Mouse (Mus musculus) left cerebral cortex, adult 11 months (tissue): ENCODE measurements around the gene Cep70.
A peak's percentile ranks its signal among the peaks of the same experiment; 100 is the strongest.

Experiments used
- DNase-seq: peaks from one replicate; pipeline ENCODE4 v3.0.0; 2022; ENCODE audit warnings: low spot score

The Cep70 gene

DNA sequence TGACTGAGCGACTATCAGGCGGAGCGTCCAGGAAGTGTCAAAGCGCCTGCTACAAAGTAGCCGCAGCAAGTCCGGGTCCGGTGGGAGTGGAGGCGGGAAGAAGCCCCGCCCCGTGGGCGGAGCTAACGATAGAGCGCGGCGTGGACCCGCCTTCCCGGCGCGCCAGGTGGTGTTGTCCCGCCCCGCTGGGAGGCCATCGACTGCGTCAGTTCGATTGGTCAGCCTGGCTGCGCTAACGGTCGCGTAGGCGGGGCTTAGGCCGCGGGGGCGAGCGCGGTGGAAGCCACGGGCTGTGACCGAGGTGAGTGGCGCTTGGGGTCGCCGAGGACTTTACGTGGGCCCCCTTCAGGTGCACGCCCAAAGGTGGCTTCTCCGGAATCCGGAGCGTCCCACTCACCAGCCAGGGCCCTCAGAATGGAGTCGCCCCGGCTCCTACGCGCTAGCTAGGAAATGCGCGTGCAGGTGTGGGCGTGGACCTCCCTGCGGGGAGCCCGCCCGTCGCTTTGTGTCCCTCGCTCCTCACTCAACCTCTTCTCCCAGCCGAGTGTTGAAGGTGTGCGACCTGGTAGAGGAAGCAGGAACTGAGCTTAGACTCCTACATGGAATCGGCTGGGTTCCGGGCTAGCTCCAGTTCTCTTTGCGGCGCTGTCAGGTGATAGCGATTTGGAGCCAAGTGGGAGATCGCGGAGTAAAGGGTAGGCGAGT lies at the start of gene Cep70:
TSS of gene Cep70 (plus strand) at position 178 of the 705 bp plus-strand sequence.
- DNase-seq, result peak; percentile 92

DNA sequence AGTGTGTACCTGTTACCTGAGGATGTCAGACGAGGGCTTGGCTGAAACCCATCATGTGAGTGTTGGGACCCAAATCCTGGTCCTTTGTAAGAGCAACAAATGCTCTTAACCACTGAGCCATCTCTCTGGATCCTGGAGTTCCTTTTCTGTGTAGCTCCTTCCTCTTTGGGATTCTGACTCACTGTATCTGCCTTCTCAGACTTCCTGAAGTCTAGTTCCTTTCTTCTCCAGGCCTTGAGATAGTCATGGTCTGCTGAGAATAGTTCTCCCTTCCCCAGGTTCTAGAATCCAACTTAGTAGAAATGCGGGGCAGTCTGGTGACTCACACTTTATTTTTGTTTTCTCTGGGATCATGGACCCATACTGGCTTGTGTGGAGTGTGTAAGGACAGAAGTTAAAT lies 30.5 kb upstream of the Cep70 start:
- DNase-seq, result no peak

DNA sequence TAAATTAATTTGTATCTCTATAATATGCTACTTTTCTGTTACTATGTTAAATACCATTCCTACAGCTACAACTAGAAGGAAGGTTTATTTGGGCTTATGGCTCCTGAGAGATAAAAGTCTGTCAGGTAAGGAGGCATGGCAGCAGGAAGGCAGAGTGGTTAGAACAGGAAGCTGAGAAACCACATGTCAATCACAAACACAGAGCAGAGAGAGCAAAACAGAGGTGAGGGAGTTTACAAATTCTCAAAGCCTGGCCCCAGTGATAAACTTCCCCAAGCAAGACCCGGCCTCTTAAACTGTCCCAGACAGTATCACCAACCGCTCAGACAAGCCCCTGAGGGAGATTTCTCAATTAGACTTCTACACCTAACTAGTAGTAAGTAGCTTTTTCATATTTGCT lies 27.0 kb upstream of the Cep70 start:
- DNase-seq, result no peak

DNA sequence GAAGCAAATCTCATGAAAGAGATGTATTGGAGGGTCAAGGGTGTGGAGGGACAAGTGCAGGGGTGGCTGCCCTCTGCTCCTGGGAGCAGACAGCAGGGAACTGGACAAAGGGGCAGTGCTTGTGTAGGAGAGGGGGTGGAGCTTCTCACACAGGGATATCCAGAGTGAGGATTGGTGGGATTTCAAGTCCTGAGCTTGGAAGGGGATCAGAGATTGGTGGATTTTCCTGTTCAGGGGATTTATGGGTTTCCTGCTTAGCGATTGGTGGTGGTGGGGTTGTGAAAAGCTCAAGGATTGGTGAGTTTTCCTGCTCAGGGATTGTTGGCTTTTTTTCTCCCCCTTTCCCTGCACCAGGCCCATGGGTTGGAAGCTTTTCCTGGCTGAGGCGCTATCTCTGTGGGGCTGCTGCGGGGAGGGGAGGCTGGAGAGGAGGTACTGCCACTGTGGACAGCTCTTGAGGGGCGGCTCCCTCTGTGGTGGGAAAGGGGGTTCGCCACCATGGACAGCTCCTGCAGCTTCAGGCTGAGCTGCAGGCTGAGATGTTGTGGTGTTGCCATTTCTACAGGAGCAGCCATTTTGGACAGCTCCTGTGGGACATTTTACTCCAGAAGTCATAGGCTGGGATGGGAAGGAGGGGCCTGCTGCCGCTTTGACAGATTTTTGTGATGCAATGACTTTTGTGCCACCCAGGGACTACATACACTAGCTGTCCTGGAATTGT lies 25.0 kb upstream of the Cep70 start:
- DNase-seq, result no peak

DNA sequence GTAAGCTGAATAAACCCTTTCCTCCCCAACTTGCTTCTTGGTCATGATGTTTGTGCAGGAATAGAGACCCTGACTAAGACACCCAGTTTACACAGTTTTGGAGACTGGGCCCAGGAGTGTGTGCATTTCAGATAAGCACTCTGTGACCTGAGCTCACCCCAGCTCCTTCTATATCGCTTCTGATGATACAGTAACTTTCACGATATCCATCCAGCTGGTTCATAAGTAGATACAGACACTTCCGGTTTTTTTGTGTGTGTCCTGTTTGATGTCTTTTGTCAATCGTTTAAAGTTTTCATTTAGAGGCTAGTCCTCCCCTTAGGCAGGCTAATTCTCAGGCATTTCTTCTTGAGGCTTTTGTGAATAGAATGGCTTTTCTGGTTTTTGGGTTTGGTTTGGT lies 21.5 kb upstream of the Cep70 start:
- no peak for DNase-seq

DNA sequence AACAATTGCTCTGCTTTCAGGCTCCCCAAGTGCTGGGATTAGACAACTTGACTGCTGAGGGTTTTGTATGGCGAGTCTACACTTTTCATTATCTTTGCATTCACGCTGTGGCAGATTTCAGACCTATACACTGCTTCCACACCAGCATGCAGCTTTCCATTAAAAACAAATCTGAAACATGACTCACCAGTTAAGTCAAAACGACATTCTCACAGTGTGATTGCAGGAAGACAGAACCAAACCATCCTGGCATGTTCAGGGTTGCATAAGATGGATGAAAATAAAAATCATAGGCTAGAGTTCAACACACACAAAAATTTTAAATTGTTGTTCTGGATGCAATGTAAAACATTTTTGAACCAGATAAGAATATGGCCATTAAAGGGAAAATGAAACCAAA lies 18.6 kb upstream of the Cep70 start:
- DNase-seq, result no peak

DNA sequence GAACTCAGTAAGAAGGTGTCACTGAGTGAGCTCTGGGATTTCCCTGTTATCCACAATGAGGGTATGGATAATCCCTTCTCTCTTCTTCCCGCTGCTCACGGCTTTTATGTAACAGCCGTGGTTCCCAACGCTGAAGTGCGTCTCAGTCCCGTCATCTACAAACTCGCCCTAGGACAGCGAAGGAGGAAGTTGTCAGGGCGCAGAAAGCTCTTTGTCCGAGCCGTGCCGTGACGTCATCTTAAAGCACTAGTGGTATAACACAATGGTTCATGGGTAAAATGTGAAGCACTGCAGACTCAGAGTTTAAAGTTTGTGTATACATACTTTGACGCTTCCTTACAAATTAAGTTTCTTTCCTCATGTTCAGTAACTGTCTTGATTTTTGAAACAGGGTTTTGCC lies 13.7 kb upstream of the Cep70 start:
- DNase-seq, result no peak

DNA sequence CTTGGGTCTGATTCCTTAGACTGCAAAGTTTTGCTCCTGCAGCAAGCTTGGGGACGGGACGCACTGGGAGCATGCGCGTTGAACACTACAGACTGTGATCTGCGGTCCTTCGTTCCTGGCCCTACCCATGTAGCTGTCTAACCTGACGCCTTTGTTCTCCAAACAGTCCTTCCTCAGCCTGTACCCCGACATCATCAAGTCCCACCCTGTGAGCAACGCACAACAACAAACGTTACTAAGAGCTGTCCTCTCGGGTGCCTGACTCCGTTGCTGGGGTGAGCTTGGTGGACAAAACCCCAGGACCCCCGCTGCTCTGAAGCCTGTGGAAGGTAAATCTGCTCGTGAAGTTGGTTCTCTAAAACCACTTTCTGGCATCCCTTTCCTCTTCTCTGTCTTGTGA lies 6.0 kb upstream of the Cep70 start, which contains the start of gene Faiml:
TSS of gene Faiml (minus strand) at position 101 of the 400 bp plus-strand sequence.
- DNase-seq, result no peak

DNA sequence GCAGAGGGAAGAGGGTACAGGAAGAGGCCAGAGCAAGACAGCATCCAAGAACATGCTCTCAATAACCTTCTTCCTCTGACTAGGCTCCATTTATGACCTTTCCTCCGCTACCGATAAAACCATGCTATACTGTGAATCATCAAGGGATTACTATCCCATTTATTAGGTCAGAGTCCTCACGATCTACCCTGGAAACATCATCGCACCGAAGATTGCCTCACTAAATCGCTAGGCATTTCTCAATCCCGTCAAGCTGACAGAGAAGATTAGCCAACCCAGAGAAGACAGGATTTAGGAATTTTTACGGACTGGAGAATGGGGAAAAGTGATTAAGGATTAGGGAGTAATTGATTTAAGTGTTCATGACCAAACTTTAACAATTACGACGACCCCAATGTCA lies 4.9 kb upstream of the Cep70 start:
- no peak for DNase-seq

DNA sequence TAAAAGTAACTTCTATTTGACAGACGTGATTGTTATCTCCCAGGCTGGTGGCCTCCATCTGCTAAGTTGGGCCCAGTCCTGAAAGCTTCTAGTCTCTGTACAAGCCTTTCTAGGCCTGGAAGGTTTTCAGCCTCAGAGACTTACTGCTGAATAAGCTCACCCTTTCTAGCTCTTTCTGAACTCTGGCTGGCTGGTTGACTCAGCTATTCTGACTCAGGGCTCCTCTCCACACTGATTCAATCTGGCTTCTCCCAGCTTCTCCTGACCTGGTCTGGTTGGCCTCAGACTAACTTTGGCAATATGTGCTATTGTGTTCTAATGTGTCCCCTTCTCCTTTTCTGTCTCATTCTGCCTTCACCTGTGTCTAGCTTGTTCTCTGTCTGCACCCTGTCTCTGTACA lies 3.9 kb upstream of the Cep70 start:
- DNase-seq, result no peak

DNA sequence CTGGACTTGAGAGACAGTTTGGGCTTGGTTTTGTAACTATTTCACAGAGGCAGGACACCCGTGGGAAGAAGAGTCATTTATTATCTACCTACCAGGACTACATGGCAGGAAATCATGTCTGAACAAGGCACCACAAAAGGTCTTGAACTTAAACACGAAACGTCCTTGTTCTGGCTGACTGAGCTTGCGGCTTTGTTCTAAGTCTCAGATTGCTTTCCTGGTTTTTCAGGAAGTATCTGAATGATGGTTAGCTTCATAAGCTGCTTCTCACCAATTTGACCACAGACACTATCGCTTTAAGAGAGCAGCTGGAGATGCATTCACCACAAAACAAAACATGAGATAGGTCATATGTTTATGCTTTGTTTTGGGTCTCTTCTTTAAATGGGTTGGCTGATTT lies 2.6 kb upstream of the Cep70 start:
- DNase-seq, result no peak

DNA sequence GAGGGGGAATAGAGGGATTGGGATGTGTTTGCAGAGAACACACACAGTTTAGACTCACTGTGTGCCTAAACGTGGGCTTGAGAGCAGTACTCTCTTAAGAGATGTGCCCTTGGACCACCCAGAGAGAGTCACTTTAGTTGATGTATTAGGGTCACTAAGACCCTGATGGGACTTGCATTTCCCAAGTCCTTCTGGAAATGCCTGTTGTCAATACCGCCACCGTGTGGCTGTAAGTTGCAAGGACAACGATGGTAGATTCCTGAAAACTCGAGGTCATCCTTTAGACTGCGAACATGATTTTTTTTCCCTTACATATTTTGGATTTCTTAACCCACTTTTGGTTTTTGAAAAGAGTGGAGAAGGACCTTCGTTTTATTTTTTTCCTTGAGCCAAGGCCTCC lies 1.1 kb upstream of the Cep70 start:
- DNase-seq, result no peak

DNA sequence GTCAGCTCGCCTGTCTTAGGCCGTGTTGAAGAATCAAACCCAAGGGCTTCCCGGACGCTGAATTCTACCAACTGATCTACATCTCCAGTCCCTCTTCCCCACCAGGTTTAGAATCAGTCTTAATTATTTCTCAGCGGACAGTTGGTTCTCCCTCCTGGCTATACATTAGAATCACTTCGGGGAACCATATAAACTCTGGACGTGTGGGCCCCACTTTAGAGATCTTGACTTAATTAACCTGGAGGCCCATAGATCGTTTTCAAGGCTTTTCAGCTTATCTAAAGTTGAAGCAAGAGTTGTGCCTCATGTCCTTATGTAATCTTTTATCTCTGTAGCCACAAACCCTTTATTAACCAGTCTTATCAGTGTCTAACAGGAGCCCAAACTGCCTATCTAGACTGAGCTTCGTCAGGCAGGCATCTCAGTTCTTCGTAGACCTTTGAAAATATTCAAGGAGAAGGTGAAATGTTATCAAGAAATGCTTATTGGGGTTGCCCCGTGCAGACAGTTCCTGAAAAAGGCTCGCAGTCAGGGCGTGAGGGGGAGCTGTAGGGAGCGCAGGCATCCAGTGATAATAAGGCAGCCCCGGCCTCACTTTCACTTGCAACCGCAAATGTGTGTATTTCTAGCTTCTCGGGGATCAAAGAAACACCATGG lies 506 bp upstream of the Cep70 start:
- no peak for DNase-seq

DNA sequence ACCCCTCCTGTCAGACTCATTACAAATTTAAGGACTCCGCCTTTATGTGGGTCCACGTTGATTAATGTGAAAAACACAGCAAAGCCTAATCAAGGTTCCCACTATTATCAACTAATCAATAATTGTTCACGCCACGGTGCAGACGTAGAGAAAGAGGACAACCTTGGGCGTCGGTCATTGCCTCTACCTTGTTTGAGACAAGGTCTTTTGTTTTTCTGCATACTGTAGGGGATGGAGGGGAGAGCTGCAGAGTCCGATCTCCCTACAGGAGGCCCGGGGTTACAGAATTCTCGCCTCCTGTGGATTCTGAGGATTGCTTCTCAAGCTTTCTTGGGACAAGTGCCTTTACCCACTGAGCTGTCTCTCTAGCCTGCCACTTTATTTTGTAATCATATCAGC lies 727 bp downstream of the Cep70 start:
- no peak for DNase-seq

DNA sequence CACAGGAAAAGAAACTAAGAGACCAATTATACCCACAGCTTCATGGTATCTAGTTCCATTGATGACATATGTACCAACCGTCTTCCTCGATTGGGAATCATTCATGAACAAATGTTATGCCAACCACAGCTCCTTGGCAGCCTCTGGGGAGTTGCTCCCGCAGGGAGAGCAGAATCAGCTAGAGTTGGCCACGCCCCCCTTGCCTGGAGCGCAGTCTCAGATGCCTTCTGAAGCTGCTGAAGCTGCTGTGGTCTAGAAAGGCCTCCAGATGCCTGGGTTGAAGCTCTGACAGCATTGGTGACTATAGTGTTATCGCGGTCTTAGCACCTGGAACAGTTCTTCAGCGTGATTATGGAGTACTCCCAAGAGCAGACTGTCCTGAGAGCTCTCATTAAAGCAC lies 5.1 kb downstream of the Cep70 start:
- DNase-seq, result no peak

DNA sequence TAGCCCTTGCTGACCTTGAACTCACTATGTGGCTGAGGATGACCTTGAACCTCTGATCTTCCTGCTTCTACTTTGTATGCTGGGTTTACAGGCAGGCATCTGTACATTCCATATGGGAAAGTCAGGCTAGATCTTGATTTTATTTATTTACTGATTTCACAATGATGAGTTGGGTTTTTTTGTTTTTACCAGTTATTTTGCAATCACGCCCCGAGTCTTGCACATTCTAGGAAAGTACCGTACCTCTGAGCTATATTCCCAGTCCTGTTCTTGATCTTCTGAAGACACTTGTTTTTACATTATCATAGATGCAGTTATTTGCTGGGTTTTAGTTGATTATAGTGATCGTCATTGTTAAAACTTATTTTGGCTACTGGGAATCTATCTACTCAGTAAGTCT lies 5.7 kb downstream of the Cep70 start:
- no peak for DNase-seq

DNA sequence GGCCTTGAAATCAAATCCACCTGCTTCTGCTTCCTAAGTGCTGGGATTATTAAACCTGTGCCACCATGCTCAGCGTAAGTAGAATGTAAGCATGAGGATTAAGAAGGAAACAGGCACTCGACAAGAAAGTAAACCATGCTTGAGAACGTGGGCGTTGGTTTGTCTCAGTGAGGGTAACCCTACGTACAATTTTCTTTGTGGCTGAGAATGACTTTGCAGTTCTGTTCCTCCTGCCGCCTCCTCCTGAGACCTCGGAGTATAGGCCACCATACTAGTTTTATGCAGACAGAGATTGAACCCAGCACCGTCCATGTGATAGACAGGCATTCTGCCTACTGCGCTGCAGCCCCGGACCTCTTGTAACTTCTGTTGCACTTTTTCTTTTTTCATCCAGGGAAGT lies 10.7 kb downstream of the Cep70 start:
- no peak for DNase-seq

DNA sequence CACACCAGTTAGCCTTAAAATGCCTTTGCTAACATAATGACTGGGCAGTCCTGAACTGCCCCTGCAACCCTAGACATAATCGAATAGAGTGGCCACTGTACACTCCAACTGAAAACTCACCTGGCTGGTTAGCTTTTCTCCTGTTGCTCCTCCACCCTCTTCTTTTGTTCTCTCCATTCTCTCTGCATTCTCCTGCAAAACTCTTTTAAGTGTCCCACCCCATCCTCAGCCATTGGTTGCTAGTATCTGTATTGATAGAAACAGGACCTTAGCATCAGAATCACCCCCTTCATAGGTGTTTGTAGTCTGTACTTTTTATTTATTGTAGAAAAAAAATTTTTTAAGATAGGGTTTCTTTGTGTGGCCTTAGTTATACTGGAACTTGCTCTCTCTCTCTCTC lies 13.0 kb downstream of the Cep70 start:
- DNase-seq, result no peak

DNA sequence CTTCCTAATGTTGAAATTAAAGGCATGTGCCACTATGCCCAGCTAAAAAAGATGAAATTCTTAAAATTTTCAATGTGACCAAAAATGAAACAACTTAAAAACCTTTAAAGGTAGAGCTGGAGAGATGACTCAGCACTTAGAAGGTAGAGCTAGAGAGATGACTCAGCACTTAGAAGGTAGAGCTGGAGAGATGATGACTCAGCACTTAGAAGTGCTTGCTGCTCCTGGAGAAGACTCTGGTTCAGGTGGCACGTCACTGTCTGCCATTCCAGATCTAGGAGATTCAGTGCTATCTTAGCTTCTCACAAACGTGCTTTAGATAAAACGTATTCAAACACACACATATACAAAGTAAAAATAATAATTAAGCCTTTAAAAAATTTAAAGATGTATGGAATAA lies 13.7 kb downstream of the Cep70 start:
- no peak for DNase-seq

DNA sequence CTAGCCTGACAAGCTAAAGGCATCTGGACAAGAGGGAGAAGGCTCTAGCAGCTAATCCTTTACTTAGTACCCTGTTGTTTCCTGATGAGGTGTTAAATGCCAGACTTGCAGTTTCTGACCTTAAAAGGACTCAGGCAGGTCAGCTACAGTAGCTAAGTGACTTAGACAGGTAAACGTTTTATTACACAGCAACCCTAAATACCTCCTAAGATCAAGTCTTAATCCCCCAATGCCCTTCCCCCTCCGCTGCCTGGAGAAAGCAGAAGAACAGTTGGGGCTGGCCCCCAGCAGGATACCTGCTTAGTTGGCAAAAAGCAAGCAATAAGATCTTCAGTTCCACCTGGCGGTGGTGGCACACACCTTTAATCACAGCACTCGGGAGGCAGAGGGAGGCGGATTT lies 15.7 kb downstream of the Cep70 start:
- no peak for DNase-seq

DNA sequence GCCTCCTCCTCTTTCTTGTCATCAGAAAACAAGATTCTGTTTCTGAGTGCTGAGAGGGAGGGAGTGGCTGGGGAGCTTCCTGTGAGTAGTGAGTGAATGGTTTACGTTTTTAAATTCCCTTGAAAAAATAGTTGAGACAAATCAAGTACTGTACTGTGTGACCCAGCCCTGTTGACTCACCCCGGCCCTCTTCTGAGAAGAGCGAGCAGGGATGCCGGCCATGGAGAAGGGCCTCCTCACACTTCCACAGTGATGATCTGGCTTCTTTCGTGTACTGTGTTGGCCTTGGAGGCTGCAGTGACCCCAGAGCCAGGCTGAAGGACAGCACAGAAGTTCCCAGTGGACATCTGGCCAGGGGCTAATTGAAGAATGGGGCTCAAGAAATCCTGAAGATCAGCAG lies 61.1 kb downstream of the Cep70 start:
- no peak for DNase-seq

DNA sequence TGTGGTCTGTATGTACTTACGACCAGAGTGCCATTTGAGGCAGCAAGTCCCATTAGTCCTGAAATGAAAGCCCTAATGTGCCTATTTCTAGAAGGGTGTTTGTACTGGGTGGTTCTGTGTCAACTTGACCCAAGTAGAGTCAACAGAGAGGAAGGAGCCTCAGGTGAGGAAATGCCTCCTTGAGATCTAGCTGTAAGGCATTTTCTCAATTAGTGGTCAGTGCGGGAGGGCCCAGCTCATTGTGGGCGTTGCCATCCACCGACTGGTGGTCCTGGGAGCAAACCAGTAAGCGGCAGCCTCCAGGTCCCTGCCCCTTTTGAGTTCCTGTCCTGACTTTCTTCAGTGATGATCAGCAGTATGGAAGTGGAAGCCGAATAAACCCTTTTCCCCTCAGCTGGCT lies 63.1 kb downstream of the Cep70 start:
- DNase-seq, result no peak

DNA sequence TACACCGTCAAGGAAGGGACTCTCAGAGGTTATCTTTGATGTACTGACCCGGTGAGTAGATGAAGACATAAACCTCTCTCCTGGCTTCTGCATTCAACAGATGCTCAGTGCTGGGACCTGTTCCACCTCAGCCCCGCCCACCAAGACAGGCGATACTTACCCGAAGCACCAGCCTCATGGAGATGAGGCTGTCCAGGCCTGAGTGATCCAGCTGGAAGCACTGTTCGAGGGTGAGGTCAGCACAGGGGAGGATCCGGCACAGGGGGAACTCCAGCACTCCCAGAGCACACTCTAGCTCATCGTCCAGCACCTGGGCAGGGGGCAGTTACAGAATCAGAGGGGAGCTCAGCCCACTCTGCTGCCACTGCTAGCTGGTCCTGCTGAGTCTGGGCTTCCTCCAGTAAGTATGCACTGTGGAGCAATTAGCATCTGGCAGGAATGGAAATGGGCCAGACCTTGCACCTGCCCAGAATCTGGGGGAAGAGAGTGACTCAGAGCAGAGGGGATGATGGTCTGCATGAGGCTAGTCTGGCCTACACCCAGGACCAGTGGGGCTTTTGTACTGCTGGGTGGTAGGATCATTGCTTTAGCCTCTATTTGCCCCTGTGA lies 76.3 kb downstream of the Cep70 start:
- no peak for DNase-seq
